Mouse (Mus musculus) stomach, postnatal 0 days (tissue): ENCODE measurements around the gene Dbp. TPM values are rescaled to one million over a fixed set of nuclear protein-coding genes. Genes with fewer than 3 reads are reported as not detected.

Experiments
- ATAC-seq: fragments of 200-750 bp; cut with Nextera tagmentation; 2 replicates; pipeline ENCODE4 v1.8.0; 2017; ENCODE audit not compliant: low FRiP score, low TSS enrichment
- DNase-seq: peaks from one replicate; pipeline ENCODE4 v3.0.0-alpha.2; 2016; ENCODE audit warnings: low spot score
- H3K27ac ChIP-seq: fragments of 300-500 bp; sonication (generic); replicated peaks from 2 replicates; pipeline ENCODE4 v1.5.1; 2014; ENCODE audit warnings: mild to moderate bottlenecking, control low read depth
- H3K27me3 ChIP-seq: fragments of 300-500 bp; sonication (generic); 2 replicates; pipeline ENCODE4 v1.6.1; 2014; ENCODE audit warnings: low read length; ENCODE audit not compliant: control insufficient read depth, insufficient read depth
- H3K36me3 ChIP-seq: fragments of 300-500 bp; sonication (generic); 2 replicates; pipeline ENCODE4 v1.6.1; 2014; ENCODE audit warnings: low read length, mixed read lengths; ENCODE audit not compliant: control insufficient read depth, insufficient read depth
- H3K4me1 ChIP-seq: fragments of 300-500 bp; sonication (generic); replicated peaks from 2 replicates; pipeline ENCODE4 v1.6.1; 2014; ENCODE audit warnings: antibody characterized with exemption; ENCODE audit not compliant: control insufficient read depth, insufficient read depth
- H3K4me2 ChIP-seq: fragments of 300-500 bp; sonication (generic); replicated peaks from 2 replicates; pipeline ENCODE4 v1.6.1; 2014; ENCODE audit warnings: low read depth, mild to moderate bottlenecking, control low read depth, moderate library complexity
- H3K4me3 ChIP-seq: fragments of 300-500 bp; sonication (generic); 2 replicates; pipeline ENCODE4 v1.5.1; 2014; ENCODE audit warnings: low read depth, low read length, control low read depth
- H3K9ac ChIP-seq: fragments of 300-500 bp; sonication (generic); 2 replicates; pipeline ENCODE4 v1.6.1; 2014; ENCODE audit warnings: mild to moderate bottlenecking, low read length, control low read depth, mixed read lengths
- H3K9me3 ChIP-seq: fragments of 300-500 bp; sonication (generic); 2 replicates; pipeline ENCODE4 v1.6.1; 2016; ENCODE audit warnings: low read length; ENCODE audit not compliant: control insufficient read depth
- CTCF ChIP-seq: IDR thresholded peaks from 2 replicates; pipeline ENCODE4 v1.5.1; 2016; ENCODE audit warnings: antibody characterized with exemption, low read depth, mild to moderate bottlenecking, moderate library complexity
- EP300 ChIP-seq: optimal IDR thresholded peaks from 2 replicates; pipeline ENCODE3; 2016; ENCODE audit warnings: antibody characterized with exemption
- WGBS: fragments of 180-500 bp; shearing (Covaris S2); extraction: QIAGEN DNeasy Blood & Tissue Kit; methylation state at CpG from one replicate; pipeline ENCODE4 v1.1.7; 2014; 5-methylcytosine and 5-hydroxymethylcytosine counted together
- polyA plus RNA-seq: library from polyadenylated mRNA; unstranded; fragments of >200 nt; fragmentation: Nextera tagmentation; extraction: Ambion mirVana; gene quantifications from 2 replicates; pipeline ENCODE4 v1.2.1, GENCODE M21; 2015

Gene Dbp
- polyA plus RNA-seq, 1 experiment from 2014 or later, result 8.8 TPM

- Histone ChIP-seq H3K4me3 (peak overlapping the region; percentile 67), H3K4me1 (peaks cover 13% of the 10 kb centered on the region; the same call in 1 of the 2 replicates), H3K27me3 (no peaks in the 10 kb centered on the region), H3K4me2 (peak overlapping the region; percentile 91), H3K36me3 (peaks cover 28% of the 10 kb centered on the region), H3K27ac (peak overlapping the region; percentile 97), H3K9me3 (no peaks in the 10 kb centered on the region), H3K9ac (peak overlapping the region; percentile 87)
- ATAC-seq (peak; percentile 80), DNase-seq (peak; percentile 87)
- WGBS, result 10% methylated on average over 14 of the region's 14 CpGs
- TF ChIP-seq CTCF, result no peak
- TF ChIP-seq EP300, result peak; percentile 83
Observed at GRCm38 (mm10) chr7:45714630-45715089, 9.8 kb downstream of the Dbp start.

- H3K4me2 ChIP-seq, result peak within 1 kb of the TSS; percentile 91
- H3K36me3 ChIP-seq, result peaks cover 29% of the 10 kb centered on the region
- no peaks in the 10 kb centered on the region for H3K27me3 ChIP-seq
- peak within 1 kb of the TSS; percentile 67 for H3K4me3 ChIP-seq
- no peaks in the 10 kb centered on the region for H3K9me3 ChIP-seq
- H3K27ac ChIP-seq, result peak within 1 kb of the TSS; percentile 97
- TF ChIP-seq CTCF (peak; percentile 20; the same call in 1 of the 2 replicates), EP300 (no peak)
- peak; percentile 86 for ATAC-seq
- DNase-seq, result peak; percentile 99
- 5% methylated on average over 34 of the region's 34 CpGs for WGBS
- H3K4me1 ChIP-seq, result peaks cover 13% of the 10 kb centered on the region; the same call in 1 of the 2 replicates
- peak within 1 kb of the TSS; percentile 87 for H3K9ac ChIP-seq
Observed at GRCm38 (mm10) chr7:45715090-45715708, 10.3 kb downstream of the Dbp start, which contains the start of gene Rpl18. Gene Rpl18, plus strand, starts transcription at chr7:45715457.

GRCm38 (mm10) chr7:45715741-45716459 lies 11.0 kb downstream of the Dbp start:
- ATAC-seq (no peak), DNase-seq (peak; percentile 17)
- WGBS, result 78% methylated on average over 19 of the region's 19 CpGs
- Histone ChIP-seq H3K9ac (peak overlapping the region; percentile 27; the same call in 1 of the 2 replicates), H3K4me1 (peaks cover 13% of the 10 kb centered on the region; the same call in 1 of the 2 replicates), H3K36me3 (peaks cover 26% of the 10 kb centered on the region), H3K9me3 (no peaks in the 10 kb centered on the region), H3K27ac (peak overlapping the region; percentile 86), H3K4me3 (peak overlapping the region; percentile 23), H3K27me3 (no peaks in the 10 kb centered on the region), H3K4me2 (peak overlapping the region; percentile 91)
- TF ChIP-seq EP300 (no peak), CTCF (no peak)

- Histone ChIP-seq H3K4me3 (peak overlapping the region; percentile 10; the same call in 1 of the 2 replicates), H3K36me3 (peaks cover 23% of the 10 kb centered on the region), H3K9me3 (no peaks in the 10 kb centered on the region), H3K4me2 (peak overlapping the region; percentile 91), H3K27ac (0 out of 2 replicates have a peak overlapping the region, but pooled peaks have one; percentile 31), H3K27me3 (no peaks in the 10 kb centered on the region), H3K9ac (peak overlapping the region; percentile 27; the same call in 1 of the 2 replicates), H3K4me1 (peaks cover 13% of the 10 kb centered on the region; the same call in 1 of the 2 replicates)
- TF ChIP-seq CTCF (no peak), EP300 (no peak)
- DNase-seq (no peak), ATAC-seq (no peak)
- 86% methylated on average over 3 of the region's 3 CpGs for WGBS
Observed at GRCm38 (mm10) chr7:45716460-45716857, 11.6 kb downstream of the Dbp start.

GRCm38 (mm10) chr7:45716952-45717917 lies 12.3 kb downstream of the Dbp start:
- H3K9ac ChIP-seq, result peak overlapping the region; percentile 89
- H3K4me1 ChIP-seq, result peaks cover 13% of the 10 kb centered on the region; the same call in 1 of the 2 replicates
- TF ChIP-seq CTCF (no peak), EP300 (peak; percentile 36)
- 6% methylated on average over 31 of the region's 31 CpGs for WGBS
- H3K4me3 ChIP-seq, result peak overlapping the region; percentile 79
- ATAC-seq (no peak), DNase-seq (peak; percentile 22)
- peak overlapping the region; percentile 91 for H3K4me2 ChIP-seq
- no peaks in the 10 kb centered on the region for H3K9me3 ChIP-seq
- peaks cover 17% of the 10 kb centered on the region; the same call in 1 of the 2 replicates for H3K36me3 ChIP-seq
- peak overlapping the region; percentile 95 for H3K27ac ChIP-seq
- no peaks in the 10 kb centered on the region for H3K27me3 ChIP-seq
